Mouse (Mus musculus) lung, postnatal 4 days (tissue): ENCODE results near the gene Rabl6.
"Not testable (repeated sequence)": the region's sequence is repeated elsewhere in the genome, so short reads cannot be mapped to it uniquely, and the experiment has no call there.

Experiments used
- DNase-seq, 2 experiments: peaks; one replicate each; pipeline ENCODE4 v3.0.0; 2021

Gene Rabl6

GRCm38 (mm10) chr2:25574579-25575431 lies 33.5 kb downstream of the Rabl6 start, which contains the start of the genes Mamdc4 and Phpt1:
Gene Mamdc4 (minus strand): TSS chr2:25574845.
Gene Phpt1 (minus strand): TSS chr2:25575224.
- DNase-seq, result peak; percentile 97 to 98

GRCm38 (mm10) chr2:25574136-25574535 lies 34.2 kb downstream of the Rabl6 start:
- no peak for DNase-seq

- no peak for DNase-seq
These were observed 35.3 kb downstream of the Rabl6 start for GRCm38 (mm10) chr2:25573068-25573467.

- DNase-seq, result no peak
These were observed 37.1 kb downstream of the Rabl6 start for GRCm38 (mm10) chr2:25571221-25571620.

- no peak for DNase-seq
These were observed 39.0 kb downstream of the Rabl6 start for GRCm38 (mm10) chr2:25569323-25569722.

- no peak for DNase-seq
These were observed 39.8 kb downstream of the Rabl6 start for GRCm38 (mm10) chr2:25568473-25569019.

- no peak for DNase-seq
These were observed 41.8 kb downstream of the Rabl6 start for GRCm38 (mm10) chr2:25566558-25566957.

- no peak for DNase-seq
These were observed 42.6 kb downstream of the Rabl6 start for GRCm38 (mm10) chr2:25565741-25566140.

GRCm38 (mm10) chr2:25561946-25562345 lies 46.4 kb downstream of the Rabl6 start:
- DNase-seq, result no peak

- no peak for DNase-seq
These were observed 47.8 kb downstream of the Rabl6 start for GRCm38 (mm10) chr2:25560551-25560950.

GRCm38 (mm10) chr2:25558774-25559173 lies 49.5 kb downstream of the Rabl6 start:
- no peak for DNase-seq

- no peak for DNase-seq
These were observed 50.4 kb downstream of the Rabl6 start for GRCm38 (mm10) chr2:25557964-25558360.

- DNase-seq, result peak; percentile 96 to 97
These were observed 50.9 kb downstream of the Rabl6 start, which contains the start of gene Edf1 for GRCm38 (mm10) chr2:25557221-25557963. Gene Edf1 (plus strand): TSS chr2:25557847.

GRCm38 (mm10) chr2:25556296-25556695 lies 52.0 kb downstream of the Rabl6 start:
- DNase-seq, result no peak

GRCm38 (mm10) chr2:25555479-25555878 lies 52.8 kb downstream of the Rabl6 start:
- DNase-seq, result not testable (repeated sequence)

- DNase-seq, result not testable (repeated sequence)
These were observed 55.0 kb downstream of the Rabl6 start for GRCm38 (mm10) chr2:25553171-25553786.

- DNase-seq, result peak in 1 of 2 experiments; percentile 58
These were observed 57.1 kb downstream of the Rabl6 start for GRCm38 (mm10) chr2:25551186-25551585.

GRCm38 (mm10) chr2:25549021-25549991 lies 59.0 kb downstream of the Rabl6 start:
- DNase-seq, result no peak

- peak; percentile 99 to 100 for DNase-seq
These were observed 61.4 kb downstream of the Rabl6 start, which contains the start of gene Traf2 for GRCm38 (mm10) chr2:25546811-25547491. Gene Traf2 (minus strand): TSS chr2:25546940.

GRCm38 (mm10) chr2:25545996-25546810 lies 62.1 kb downstream of the Rabl6 start:
- no peak for DNase-seq
